Mouse (Mus musculus) stomach, postnatal 0 days (tissue): ENCODE measurements around the gene Gm11567. TPM values are rescaled to one million over a fixed set of nuclear protein-coding genes. Genes with fewer than 3 reads are reported as not detected.
"Not testable (repeated sequence)": the region's sequence is repeated elsewhere in the genome, so short reads cannot be mapped to it uniquely, and the experiment has no call there.

ENCODE experiments used
- ATAC-seq: fragments of 200-750 bp; cut with Nextera tagmentation; 2 replicates; pipeline ENCODE4 v1.8.0; 2017; ENCODE audit not compliant: low FRiP score, low TSS enrichment
- DNase-seq: peaks from one replicate; pipeline ENCODE4 v3.0.0-alpha.2; 2016; ENCODE audit warnings: low spot score
- H3K27ac ChIP-seq: fragments of 300-500 bp; sonication (generic); replicated peaks from 2 replicates; pipeline ENCODE4 v1.5.1; 2014; ENCODE audit warnings: mild to moderate bottlenecking, control low read depth
- H3K27me3 ChIP-seq: fragments of 300-500 bp; sonication (generic); 2 replicates; pipeline ENCODE4 v1.6.1; 2014; ENCODE audit warnings: low read length; ENCODE audit not compliant: control insufficient read depth, insufficient read depth
- H3K36me3 ChIP-seq: fragments of 300-500 bp; sonication (generic); 2 replicates; pipeline ENCODE4 v1.6.1; 2014; ENCODE audit warnings: low read length, mixed read lengths; ENCODE audit not compliant: control insufficient read depth, insufficient read depth
- H3K4me1 ChIP-seq: fragments of 300-500 bp; sonication (generic); replicated peaks from 2 replicates; pipeline ENCODE4 v1.6.1; 2014; ENCODE audit warnings: antibody characterized with exemption; ENCODE audit not compliant: control insufficient read depth, insufficient read depth
- H3K4me2 ChIP-seq: fragments of 300-500 bp; sonication (generic); replicated peaks from 2 replicates; pipeline ENCODE4 v1.6.1; 2014; ENCODE audit warnings: low read depth, mild to moderate bottlenecking, control low read depth, moderate library complexity
- H3K4me3 ChIP-seq: fragments of 300-500 bp; sonication (generic); 2 replicates; pipeline ENCODE4 v1.5.1; 2014; ENCODE audit warnings: low read depth, low read length, control low read depth
- H3K9ac ChIP-seq: fragments of 300-500 bp; sonication (generic); 2 replicates; pipeline ENCODE4 v1.6.1; 2014; ENCODE audit warnings: mild to moderate bottlenecking, low read length, control low read depth, mixed read lengths
- H3K9me3 ChIP-seq: fragments of 300-500 bp; sonication (generic); 2 replicates; pipeline ENCODE4 v1.6.1; 2016; ENCODE audit warnings: low read length; ENCODE audit not compliant: control insufficient read depth
- CTCF ChIP-seq: IDR thresholded peaks from 2 replicates; pipeline ENCODE4 v1.5.1; 2016; ENCODE audit warnings: antibody characterized with exemption, low read depth, mild to moderate bottlenecking, moderate library complexity
- EP300 ChIP-seq: optimal IDR thresholded peaks from 2 replicates; pipeline ENCODE3; 2016; ENCODE audit warnings: antibody characterized with exemption
- whole genome bisulfite sequencing: fragments of 180-500 bp; shearing (Covaris S2); extraction: QIAGEN DNeasy Blood & Tissue Kit; methylation state at CpG from one replicate; pipeline ENCODE4 v1.1.7; 2014; 5-methylcytosine and 5-hydroxymethylcytosine counted together
- polyA plus RNA-seq: library from polyadenylated mRNA; unstranded; fragments of >200 nt; fragmentation: Nextera tagmentation; extraction: Ambion mirVana; gene quantifications from 2 replicates; pipeline ENCODE4 v1.2.1, GENCODE M21; 2015

The Gm11567 gene
- polyA plus RNA-seq, result not detected in 2 replicates

DNA sequence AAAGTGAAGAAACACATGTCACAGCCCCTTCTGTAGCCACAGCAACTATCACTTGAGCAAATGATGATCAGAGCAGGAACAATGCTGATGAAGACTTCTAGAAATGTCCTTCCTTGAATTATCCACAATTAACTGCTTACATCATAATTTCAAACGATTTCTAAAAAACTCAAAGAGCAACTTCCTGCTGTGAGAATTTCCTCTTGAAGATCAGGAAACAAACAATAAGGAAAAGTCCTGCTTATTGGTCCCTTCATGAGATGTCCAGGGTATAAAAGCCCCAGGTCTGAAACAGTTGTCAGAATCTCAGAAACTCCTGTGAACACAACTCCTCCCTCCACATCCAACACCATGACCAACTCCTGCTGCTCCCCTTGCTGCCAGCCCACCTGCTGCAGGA lies at the start of gene Gm11567:
Gm11567 (plus strand) TSS at position 301 of the 400 bp plus-strand sequence.
- WGBS, result 41% methylated on average over 1 of the region's 1 CpGs
- H3K4me3 ChIP-seq, ATAC-seq, H3K27ac ChIP-seq, DNase-seq, H3K4me1 ChIP-seq, H3K9me3 ChIP-seq, H3K27me3 ChIP-seq, H3K9ac ChIP-seq, H3K4me2 ChIP-seq, H3K36me3 ChIP-seq: not testable (repeated sequence)

DNA sequence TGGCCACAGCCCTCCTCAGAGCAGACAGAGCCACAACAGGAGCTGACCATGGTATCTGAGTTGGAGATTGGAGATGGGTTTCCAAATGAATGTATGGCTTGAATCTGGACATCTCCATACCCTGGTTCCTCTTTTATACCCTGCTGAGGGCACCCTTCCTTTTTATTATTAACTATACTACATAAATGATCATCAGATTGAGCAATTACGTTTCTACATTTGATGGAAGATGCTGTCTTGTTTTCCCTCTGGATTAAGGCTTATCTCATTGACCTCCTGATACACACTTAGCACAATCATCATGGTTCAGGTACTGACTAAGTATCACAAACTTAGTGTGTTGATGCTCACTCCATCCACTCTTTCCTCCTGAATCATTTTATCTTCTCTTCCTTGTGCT lies 41.0 kb upstream of the Gm11567 start, which contains the start of gene 2300003K06Rik:
2300003K06Rik (minus strand) TSS at position 101 of the 400 bp plus-strand sequence.
- H3K4me1 ChIP-seq, result no peaks in the 10 kb centered on the region
- H3K36me3 ChIP-seq, result no peaks in the 10 kb centered on the region
- H3K27me3 ChIP-seq, result no peaks in the 10 kb centered on the region
- no peak within 1 kb of the TSS for H3K4me3 ChIP-seq
- DNase-seq (no peak), ATAC-seq (no peak)
- H3K27ac ChIP-seq, result no peak within 1 kb of the TSS
- WGBS, result 65% methylated on average over 1 of the region's 1 CpGs
- H3K9ac ChIP-seq, result no peak within 1 kb of the TSS
- no peak for TF ChIP-seq EP300
- TF ChIP-seq CTCF, result no peak
- H3K9me3 ChIP-seq, result no peaks in the 10 kb centered on the region
- no peak within 1 kb of the TSS for H3K4me2 ChIP-seq

DNA sequence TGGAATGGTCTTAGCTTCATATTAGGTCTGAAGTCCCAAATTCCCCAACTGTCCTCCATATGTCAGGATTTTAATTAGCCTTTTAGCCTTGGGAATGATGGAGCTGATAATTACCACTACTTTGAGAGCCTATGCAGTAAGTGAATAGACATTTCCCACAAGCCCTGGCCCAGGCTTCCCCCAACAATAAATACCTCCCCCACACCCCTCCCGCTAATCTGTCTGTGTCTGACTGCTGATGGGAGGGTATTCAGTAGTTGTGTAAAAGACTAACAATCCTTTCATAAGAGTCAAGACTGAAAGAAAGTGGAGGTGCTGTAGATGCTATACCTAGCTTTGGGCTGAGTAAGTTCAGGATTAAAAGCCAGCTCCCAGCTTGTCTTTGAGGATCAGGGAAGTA lies 36.8 kb upstream of the Gm11567 start:
- no peak overlapping the region for H3K4me3 ChIP-seq
- H3K27me3 ChIP-seq, result no peaks in the 10 kb centered on the region
- H3K27ac ChIP-seq, result no peak overlapping the region
- 73% methylated on average over 1 of the region's 1 CpGs for WGBS
- no peaks in the 10 kb centered on the region for H3K4me1 ChIP-seq
- no peak for DNase-seq
- H3K9ac ChIP-seq, result no peak overlapping the region
- no peak for ATAC-seq
- no peak overlapping the region for H3K4me2 ChIP-seq
- no peaks in the 10 kb centered on the region for H3K36me3 ChIP-seq
- TF ChIP-seq EP300 (no peak), CTCF (no peak)
- H3K9me3 ChIP-seq, result no peaks in the 10 kb centered on the region

DNA sequence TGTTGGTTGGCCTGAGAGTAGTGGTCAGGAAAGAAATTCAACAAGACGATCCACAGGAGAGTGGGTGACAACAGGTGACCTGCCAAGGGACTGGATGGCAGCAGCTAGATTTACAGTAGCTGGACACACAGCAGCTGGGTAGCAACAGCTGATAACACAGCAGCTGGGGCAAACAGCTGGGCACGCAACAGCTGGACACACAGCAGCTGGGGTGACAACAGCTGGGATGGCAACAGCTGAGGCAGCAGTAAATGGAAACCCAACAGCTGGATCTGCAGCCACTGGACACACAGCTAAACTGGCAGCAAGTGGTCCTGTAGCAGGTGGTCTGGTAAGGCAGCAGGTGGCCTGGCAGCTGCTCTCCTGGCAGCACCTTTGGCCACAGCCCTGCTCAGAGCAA lies 32.2 kb upstream of the Gm11567 start:
- H3K27me3 ChIP-seq, result no peaks in the 10 kb centered on the region
- no peak overlapping the region for H3K27ac ChIP-seq
- 81% methylated on average over 2 of the region's 2 CpGs for WGBS
- TF ChIP-seq CTCF, result no peak
- ATAC-seq (no peak), DNase-seq (no peak)
- no peaks in the 10 kb centered on the region for H3K4me1 ChIP-seq
- no peaks in the 10 kb centered on the region for H3K9me3 ChIP-seq
- no peaks in the 10 kb centered on the region for H3K36me3 ChIP-seq
- H3K9ac ChIP-seq, result no peak overlapping the region
- no peak overlapping the region for H3K4me3 ChIP-seq
- no peak overlapping the region for H3K4me2 ChIP-seq

DNA sequence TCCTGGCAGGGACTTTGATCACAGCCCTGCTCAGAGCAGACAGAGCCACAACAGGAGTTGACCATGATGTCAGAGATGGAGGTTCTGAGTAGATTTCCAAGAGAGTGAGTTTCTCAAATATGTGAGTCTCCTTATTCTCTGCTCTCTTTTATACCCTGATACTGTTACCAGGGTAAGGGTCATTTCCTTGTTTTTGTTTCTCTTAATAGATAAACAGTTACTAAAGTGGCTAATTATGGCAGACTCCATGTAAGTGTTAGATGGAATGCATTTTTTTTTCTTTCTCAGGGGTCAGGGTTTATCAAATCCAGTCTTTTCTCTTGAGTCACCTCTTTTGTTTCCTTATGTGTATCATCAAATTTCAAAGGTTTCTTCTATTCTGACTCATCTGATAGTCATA lies 27.5 kb upstream of the Gm11567 start, which contains the start of gene Krtap4-16:
Krtap4-16 (minus strand) TSS at position 101 of the 400 bp plus-strand sequence.
- no peak for TF ChIP-seq EP300
- TF ChIP-seq CTCF, result no peak
- H3K9me3 ChIP-seq, result no peaks in the 10 kb centered on the region
- H3K36me3 ChIP-seq, result no peaks in the 10 kb centered on the region
- H3K4me2 ChIP-seq, result no peak within 1 kb of the TSS
- H3K27ac ChIP-seq, result no peak within 1 kb of the TSS
- no peaks in the 10 kb centered on the region for H3K4me1 ChIP-seq
- no peak within 1 kb of the TSS for H3K4me3 ChIP-seq
- DNase-seq (no peak), ATAC-seq (no peak)
- H3K27me3 ChIP-seq, result no peaks in the 10 kb centered on the region
- no peak within 1 kb of the TSS for H3K9ac ChIP-seq

DNA sequence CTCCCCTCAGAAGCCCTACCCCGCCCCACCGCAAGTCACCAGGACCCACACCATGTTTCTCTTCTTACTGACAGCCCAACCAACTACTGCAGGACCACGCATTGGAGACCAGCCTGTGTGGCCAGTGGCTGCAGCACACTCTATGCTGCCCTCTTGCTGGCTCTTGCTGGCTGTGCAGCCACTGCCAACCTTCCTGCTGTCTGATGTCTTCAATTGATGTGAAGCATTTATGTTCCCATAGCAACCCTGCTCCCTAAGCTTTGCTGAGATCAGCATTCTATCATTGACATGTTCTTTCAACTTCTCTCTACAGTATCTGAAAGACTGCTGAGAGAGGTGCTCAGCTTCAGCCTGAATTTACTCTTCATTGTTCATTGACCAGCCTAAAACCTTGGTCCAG lies 24.9 kb upstream of the Gm11567 start:
- Histone ChIP-seq H3K4me3 (no peak overlapping the region), H3K27me3 (no peaks in the 10 kb centered on the region), H3K9me3 (no peaks in the 10 kb centered on the region), H3K4me2 (no peak overlapping the region), H3K4me1 (no peaks in the 10 kb centered on the region), H3K27ac (no peak overlapping the region), H3K9ac (no peak overlapping the region), H3K36me3 (no peaks in the 10 kb centered on the region)
- ATAC-seq (no peak), DNase-seq (peak; percentile 19)
- peak; percentile 64 for TF ChIP-seq CTCF
- TF ChIP-seq EP300, result no peak
- WGBS, result 55% methylated on average over 3 of the region's 3 CpGs

DNA sequence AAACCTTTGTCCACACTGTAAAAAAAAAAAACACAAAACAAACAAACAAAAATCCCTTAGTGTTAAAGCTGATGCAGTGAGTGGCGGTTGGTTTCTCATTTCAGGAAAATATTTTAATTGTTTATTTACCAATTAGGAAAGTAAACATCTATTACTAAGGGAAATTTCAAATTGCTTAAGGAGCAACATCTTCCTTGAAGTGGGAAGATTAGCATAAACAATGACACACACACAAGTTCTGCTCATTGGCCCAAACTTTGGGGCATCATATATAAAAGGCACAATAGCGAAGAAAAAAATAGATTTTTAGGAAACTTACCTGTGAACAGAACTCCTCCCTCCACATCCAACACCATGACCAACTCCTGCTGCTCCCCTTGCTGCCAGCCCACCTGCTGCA lies 21.4 kb upstream of the Gm11567 start, which contains the start of gene Gm11568:
Gm11568 (plus strand) TSS at position 301 of the 400 bp plus-strand sequence.
- TF ChIP-seq EP300, result no peak
- no peak for TF ChIP-seq CTCF
- H3K27ac ChIP-seq, result no peak within 1 kb of the TSS
- no peaks in the 10 kb centered on the region for H3K4me1 ChIP-seq
- H3K36me3 ChIP-seq, result no peaks in the 10 kb centered on the region
- H3K4me3 ChIP-seq, result no peak within 1 kb of the TSS
- ATAC-seq, result no peak
- no peak for DNase-seq
- no peak within 1 kb of the TSS for H3K9ac ChIP-seq
- no peaks in the 10 kb centered on the region for H3K9me3 ChIP-seq
- H3K27me3 ChIP-seq, result no peaks in the 10 kb centered on the region
- no peak within 1 kb of the TSS for H3K4me2 ChIP-seq
- 80% methylated on average over 2 of the region's 2 CpGs for WGBS
